Mouse (Mus musculus) cerebellum, adult (tissue): Measurements from ENCODE around the gene 1700018B08Rik.
A peak's percentile ranks its signal among the peaks of the same experiment; 100 is the strongest.

ENCODE experiments used
- ATAC-seq: cut with Nextera tagmentation; 2 replicates; pipeline ENCODE4 v1.9.2; 2017; ENCODE audit warnings: mild to moderate bottlenecking, moderate library complexity, mixed read lengths; ENCODE audit not compliant: insufficient number of reproducible peaks, low FRiP score, low TSS enrichment

1700018B08Rik gene

GRCm38 (mm10) chr8:121544276-121544785, at the start of gene 1700018B08Rik:
1700018B08Rik (minus strand) TSS chr8:121544320.
- ATAC-seq, result no peak

GRCm38 (mm10) chr8:121593293-121593692, 49.2 kb upstream of the 1700018B08Rik start:
- no peak for ATAC-seq

DNA sequence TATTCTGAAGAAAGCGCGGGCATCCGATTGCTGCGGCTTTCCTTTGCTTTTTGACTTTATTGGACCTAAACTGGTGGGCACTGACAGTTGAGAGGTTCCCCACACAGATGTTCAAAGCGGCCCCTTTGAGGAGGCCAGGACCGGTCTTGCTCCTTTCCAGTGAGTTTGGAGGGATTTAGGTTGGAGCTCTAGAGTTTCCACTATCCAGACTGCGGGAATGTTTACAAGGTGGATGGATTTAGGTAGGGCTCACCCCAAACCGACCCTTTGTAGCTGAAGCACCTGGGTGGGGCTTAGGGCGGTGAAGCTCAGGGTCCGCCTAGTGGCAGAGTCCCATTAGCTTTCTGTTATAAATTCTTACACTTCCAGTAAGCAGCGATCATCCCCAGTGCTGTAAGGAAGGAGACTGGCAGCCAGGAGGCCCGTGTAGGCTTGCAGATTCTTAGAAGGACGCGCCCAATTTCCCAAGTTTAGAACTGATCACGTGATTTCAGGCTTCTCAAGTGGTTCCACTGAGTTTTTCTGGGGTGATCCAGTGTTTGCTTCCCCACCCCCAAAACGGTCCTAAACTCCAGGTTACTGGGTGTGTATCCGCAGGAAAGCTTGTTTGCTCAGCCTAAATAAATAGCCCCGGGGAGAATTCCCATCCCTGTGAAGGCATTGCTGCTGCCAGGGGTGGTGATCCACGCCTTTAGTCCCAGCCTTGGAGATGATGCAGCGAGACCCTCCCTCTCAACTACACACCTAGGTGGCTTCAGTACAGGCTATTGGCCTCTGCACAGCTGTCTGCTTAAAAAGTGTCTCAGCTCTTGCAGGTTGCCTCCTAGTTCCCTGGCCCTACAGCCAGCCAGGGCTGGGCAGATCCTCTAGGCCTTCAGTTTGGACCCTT, 47.3 kb upstream of the 1700018B08Rik start:
- no peak for ATAC-seq

DNA sequence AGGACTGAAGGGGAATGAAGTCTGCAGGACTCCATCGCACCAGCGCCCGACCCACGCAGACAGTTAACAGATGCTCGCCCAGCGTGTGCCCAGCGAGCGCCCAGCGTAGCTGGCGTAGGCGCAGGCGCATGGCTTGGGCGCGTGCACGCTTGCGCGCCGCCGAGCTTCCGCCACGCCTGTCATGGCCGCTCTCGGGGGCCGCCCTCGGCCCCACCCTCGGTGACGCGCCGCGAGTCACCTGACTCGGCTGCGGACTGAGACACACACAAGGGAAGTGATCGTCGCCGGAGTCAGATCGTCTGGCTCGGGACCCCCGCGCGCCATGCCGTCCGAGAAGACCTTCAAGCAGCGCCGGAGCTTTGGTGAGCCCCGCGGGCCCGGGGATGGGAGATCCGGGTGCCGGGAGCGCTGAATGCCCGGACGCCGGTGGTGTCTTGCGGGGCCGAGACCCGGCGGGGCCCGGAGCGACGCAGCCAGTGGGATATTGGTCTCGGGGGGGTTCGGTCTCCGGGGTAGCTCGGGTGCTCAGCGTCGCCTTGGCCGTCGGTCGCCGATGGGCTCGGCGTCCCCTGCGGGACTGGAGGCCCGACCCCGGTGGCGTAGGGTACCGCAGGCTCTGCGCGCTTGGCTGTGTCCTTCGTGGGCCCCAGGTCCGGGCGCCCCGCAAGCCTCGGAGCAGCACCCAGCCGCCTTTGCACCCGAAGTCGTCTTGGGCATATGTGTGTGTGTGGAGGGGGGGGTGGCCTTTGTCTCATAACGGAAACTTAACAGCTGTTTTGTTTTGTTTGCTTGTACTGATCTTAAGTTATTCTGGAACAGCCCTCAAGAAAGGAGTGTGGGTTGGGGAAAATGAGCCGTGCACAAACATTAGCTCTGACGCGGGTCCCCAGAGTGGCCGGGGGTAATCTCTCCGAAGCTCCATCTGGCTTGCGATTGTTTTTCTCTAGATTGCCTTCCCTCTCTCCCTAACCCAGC, 46.4 kb upstream of the 1700018B08Rik start, which contains the start of gene Map1lc3b:
TSS of gene Map1lc3b (plus strand) at position 159 of the 975 bp plus-strand sequence.
- peak; percentile 67 for ATAC-seq

DNA sequence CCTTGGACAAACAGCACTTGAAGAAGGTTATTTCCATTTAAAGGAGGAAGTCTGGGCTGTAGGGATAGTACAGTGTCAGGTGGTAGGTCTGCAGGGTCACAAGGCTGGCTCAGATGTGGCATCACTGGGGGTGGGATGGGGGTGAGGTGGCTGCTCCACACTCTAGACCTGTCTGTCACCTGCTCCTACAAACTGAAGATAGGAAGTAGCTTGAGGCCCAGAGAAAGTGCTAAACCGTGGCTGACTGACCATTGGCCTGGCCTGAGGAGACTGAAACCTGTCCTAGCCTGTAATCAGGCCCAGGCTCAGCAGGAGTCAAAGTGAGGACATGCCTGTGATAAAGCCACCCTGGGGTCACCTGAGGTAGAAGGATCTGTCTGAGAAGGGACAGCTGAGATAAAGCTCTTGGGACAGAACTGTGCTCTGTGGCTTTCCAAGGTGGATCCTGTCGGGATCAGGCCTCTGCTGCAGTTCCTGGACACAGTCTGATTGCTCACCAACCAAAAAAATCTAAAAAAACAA, 45.1 kb upstream of the 1700018B08Rik start:
- no peak for ATAC-seq

DNA sequence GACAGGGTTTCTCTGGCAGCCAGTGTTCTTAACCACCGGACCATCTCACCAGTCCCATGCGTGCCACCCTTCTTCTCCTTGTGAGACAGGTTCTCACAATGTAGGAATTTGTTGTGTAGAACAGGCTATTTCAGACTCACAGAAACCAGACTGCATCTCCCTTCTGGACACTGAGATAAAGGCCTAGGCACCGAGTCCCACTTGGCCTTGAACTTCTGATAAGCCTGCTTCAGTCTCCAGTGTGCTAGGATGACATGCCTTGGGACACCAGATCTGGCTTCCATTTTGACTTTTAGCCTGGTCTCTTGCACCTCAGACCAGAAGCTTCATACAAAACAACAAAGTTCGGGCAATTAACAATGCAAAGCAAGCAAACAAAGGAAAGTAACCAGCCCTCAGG, 44.6 kb upstream of the 1700018B08Rik start:
- no peak for ATAC-seq

DNA sequence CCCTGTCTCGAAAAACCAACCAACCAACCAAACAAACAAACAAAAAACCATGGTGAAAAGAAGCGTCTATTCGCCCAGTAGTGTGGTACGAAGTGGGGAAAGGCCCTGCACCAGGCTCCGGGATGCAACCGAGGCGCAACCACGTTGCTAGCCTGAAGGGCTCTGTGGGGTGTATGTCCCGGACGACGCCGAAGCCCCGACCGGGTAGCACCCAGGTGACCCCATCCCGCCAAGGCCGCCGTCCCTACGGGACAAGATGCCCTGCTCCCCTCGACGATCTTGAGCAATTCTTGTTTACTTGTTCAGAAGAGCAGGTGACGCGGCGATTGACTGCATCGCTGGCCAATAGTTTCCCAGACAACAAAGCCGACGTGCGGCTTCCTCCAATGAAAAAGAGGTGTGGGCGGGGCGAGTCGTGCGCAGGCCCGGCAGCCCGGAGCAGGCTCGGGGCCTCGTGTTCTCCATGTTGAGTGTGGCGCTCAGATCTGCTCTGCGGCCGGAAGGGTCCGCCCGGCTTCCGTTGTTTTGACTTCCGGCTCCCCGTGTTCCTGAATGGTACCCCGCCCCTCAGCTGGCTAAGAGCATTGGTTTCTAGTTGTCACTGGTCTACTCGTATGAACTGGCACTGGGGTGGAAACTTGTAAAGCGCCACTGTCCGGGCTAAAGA, 41.2 kb upstream of the 1700018B08Rik start:
- peak; percentile 94 for ATAC-seq

- ATAC-seq, result no peak
These were observed 40.6 kb upstream of the 1700018B08Rik start for GRCm38 (mm10) chr8:121584730-121585129.

GRCm38 (mm10) chr8:121583653-121584052, 39.5 kb upstream of the 1700018B08Rik start:
- no peak for ATAC-seq

GRCm38 (mm10) chr8:121580465-121580864, 36.3 kb upstream of the 1700018B08Rik start:
- no peak for ATAC-seq

GRCm38 (mm10) chr8:121578676-121579451, 34.7 kb upstream of the 1700018B08Rik start, which contains the start of gene Fbxo31:
Fbxo31 (minus strand) TSS chr8:121578806.
- ATAC-seq, result peak; percentile 79

GRCm38 (mm10) chr8:121577751-121578675, 33.9 kb upstream of the 1700018B08Rik start:
- peak; percentile 36; the same call in 1 of the 2 replicates for ATAC-seq

DNA sequence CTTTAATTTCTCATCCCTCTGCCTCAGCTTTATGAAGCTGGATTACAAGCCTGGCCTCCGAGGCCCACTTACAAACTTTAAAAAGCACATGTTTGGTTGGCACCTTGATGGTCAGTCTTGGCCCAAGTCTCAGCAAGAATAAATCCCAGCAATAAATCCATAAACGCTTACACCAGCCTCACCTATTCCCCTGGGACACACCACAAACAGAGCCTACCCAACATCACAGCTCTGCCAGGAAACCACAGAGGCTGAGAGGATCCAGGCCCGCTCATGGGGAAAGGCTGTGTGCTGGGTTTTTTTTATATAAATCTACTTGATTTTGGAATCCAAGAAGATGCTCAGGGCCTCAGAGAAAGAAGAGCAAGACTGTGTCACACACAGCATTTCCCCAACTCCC, 31.5 kb upstream of the 1700018B08Rik start:
- ATAC-seq, result no peak

DNA sequence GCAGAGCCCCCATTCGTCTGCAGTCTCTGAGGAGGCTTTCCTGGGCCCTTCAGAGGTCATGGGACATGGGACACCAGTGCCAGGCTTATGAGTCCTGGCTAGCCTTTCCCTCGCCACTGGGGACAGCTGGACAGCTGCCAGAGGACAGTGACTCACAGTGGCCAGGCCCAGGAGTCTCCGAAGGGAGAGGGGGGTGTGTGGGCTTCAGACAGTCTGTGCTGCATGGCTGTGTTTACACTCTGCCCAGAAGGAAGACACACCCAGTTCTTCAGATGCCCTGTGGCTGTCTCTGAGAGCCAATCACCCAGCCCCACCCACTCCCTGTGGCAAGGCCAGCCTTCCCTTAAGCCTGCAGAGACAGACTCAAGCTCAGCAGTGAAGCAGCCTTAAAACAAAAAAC, 29.2 kb upstream of the 1700018B08Rik start:
- no peak for ATAC-seq

DNA sequence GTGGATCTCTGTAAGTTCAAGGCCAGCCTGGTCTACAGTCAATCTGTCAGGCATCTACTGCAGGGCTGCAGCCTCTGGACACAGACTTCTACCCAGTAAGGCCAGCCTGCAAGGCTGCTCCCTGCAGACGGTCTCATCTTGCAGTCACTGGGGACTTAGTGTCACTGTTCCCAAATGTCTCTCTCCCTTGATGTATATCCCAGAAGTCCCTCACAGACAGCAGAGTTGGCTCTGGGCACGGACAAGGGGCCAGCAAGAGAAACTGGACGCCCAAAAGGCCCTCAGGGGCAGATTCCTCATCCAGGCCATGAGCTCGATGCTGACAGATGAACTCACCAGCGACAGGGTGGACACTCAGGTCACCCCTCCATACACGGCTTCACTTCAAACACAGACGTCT, 28.0 kb upstream of the 1700018B08Rik start:
- no peak for ATAC-seq

DNA sequence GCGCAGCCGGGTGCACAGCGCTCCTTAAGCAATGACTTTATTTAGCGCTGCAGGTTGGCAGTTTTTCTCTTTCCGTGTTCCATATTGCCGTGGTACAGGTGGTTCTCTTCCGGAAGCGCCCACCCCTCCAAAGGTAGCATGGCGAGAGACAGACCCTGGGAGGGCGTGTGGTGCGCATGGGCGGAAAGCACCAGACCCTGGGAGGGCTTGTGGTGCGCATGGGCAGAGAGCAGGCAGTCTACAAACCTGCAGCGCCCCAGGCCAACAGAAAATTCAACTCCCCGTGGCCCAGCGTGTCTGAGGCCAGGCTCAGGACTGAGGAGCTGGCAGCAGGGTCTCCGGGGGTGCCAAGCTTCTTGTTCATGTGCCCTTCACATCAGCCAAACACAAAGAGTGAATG, 26.7 kb upstream of the 1700018B08Rik start:
- no peak for ATAC-seq

GRCm38 (mm10) chr8:121570335-121570734, 26.2 kb upstream of the 1700018B08Rik start:
- ATAC-seq, result no peak

GRCm38 (mm10) chr8:121568321-121568720, 24.2 kb upstream of the 1700018B08Rik start:
- no peak for ATAC-seq
